Mouse (Mus musculus): ENCODE measurements around the gene Adprm. TPM values are rescaled to one million over a fixed set of nuclear protein-coding genes. Genes with fewer than 3 reads are reported as not detected.

Gene Adprm
- polyA plus RNA-seq, 1 experiment = not detected

DNA sequence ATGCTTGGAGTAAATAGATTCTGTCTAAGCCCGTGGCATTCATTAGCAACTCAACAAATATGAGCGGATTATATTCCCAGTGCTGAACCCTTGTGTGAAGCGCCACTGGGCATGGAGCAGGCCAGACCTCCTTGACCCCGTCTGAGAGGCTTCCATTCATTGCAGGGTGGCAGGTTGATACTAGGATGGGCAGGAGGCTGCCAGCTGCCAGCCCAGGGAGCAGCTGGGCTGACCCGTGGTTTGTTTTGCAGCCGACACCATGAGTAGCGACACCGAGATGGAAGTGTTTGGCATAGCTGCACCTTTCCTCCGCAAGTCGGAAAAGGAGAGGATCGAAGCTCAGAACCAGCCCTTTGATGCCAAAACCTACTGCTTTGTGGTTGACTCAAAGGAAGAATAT, 27.3 kb upstream of the Adprm start:
- Histone ChIP-seq H3K4me3 (ENCODE audit: insufficient read depth, low read depth, low read length) (no peak overlapping the region), H3K27ac (ENCODE audit: insufficient read depth, low read depth, low read length) (no peak overlapping the region), H3K4me1 (ENCODE audit: control insufficient read depth, insufficient read depth, low read length) (no peaks in the 10 kb centered on the region)
- 74% methylated on average over 11 of the region's 11 CpGs for WGBS
- no peak for TF ChIP-seq CTCF (IDR thresholded peaks at IDR 0.05; ENCODE audit: insufficient read depth, low read depth, low read length)
- no peak for TF ChIP-seq POLR2A (IDR thresholded peaks at IDR 0.05; ENCODE audit: insufficient read depth, low read depth, low read length)

- Histone ChIP-seq H3K4me1 (ENCODE audit: control insufficient read depth, insufficient read depth, low read length) (no peaks in the 10 kb centered on the region), H3K27ac (ENCODE audit: insufficient read depth, low read depth, low read length) (no peak overlapping the region), H3K4me3 (ENCODE audit: insufficient read depth, low read depth, low read length) (no peak overlapping the region)
- 96% methylated on average over 6 of the region's 6 CpGs for WGBS
- TF ChIP-seq POLR2A (IDR thresholded peaks at IDR 0.05; ENCODE audit: insufficient read depth, low read depth, low read length) (no peak), CTCF (IDR thresholded peaks at IDR 0.05; ENCODE audit: insufficient read depth, low read depth, low read length) (no peak)
Observed at GRCm38 (mm10) chr11:67078888-67079287, 26.5 kb upstream of the Adprm start.

DNA sequence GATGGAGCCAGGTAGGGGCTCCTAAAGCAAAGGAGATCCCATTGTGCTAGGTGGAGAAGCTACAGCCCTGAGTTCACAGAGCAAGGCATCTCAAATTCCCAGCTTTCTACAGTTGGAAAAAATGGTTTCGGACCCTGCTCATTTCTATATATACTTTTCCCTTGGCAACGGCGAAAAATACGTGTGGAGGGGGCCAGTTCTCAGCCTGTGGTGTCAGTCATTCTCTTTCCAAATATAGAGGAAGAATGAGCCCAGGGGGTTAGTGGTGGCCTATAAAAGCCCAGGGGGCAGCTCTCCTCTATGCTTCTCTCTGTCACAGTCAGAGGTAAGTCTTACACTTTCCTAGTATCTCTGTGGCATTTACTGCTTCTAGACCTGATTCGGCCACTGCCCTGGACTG, 25.6 kb upstream of the Adprm start, which contains the start of gene Myh3:
TSS of gene Myh3 (plus strand) at position 301 of the 400 bp plus-strand sequence.
- 87% methylated on average over 5 of the region's 5 CpGs for WGBS
- no peak for TF ChIP-seq CTCF (IDR thresholded peaks at IDR 0.05; ENCODE audit: insufficient read depth, low read depth, low read length)
- TF ChIP-seq POLR2A (IDR thresholded peaks at IDR 0.05; ENCODE audit: insufficient read depth, low read depth, low read length) = no peak
- Histone ChIP-seq H3K4me1 (ENCODE audit: control insufficient read depth, insufficient read depth, low read length) (no peaks in the 10 kb centered on the region), H3K4me3 (ENCODE audit: insufficient read depth, low read depth, low read length) (no peak within 1 kb of the TSS), H3K27ac (ENCODE audit: insufficient read depth, low read depth, low read length) (no peak within 1 kb of the TSS)

DNA sequence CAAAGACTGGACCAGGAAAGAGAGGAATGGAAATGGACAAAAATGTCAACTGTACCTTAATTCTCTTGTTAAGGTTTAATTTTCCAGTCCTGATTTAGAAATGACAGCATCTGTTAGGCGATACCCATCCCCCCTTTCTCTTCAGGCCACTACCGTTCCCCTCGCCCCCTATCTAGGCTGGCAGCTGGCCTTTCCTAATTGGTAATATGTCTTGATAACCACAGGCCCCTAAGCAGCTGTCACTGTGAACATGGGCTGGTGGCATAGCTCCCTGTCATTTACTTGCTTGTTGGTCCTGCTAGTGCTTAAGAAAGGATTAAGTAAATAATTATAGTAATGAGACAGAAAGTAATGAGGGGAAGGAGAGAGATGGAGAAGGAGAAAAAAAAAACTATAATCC, 25.0 kb upstream of the Adprm start:
- TF ChIP-seq POLR2A (IDR thresholded peaks at IDR 0.05; ENCODE audit: insufficient read depth, low read depth, low read length) (no peak), CTCF (IDR thresholded peaks at IDR 0.05; ENCODE audit: insufficient read depth, low read depth, low read length) (no peak)
- no peaks in the 10 kb centered on the region for H3K4me1 ChIP-seq (ENCODE audit: control insufficient read depth, insufficient read depth, low read length)
- no peak overlapping the region for H3K27ac ChIP-seq (ENCODE audit: insufficient read depth, low read depth, low read length)
- 48% methylated on average over 3 of the region's 3 CpGs for WGBS
- no peak overlapping the region for H3K4me3 ChIP-seq (ENCODE audit: insufficient read depth, low read depth, low read length)

GRCm38 (mm10) chr11:67076781-67077180, 24.4 kb upstream of the Adprm start:
- WGBS = 88% methylated on average over 5 of the region's 5 CpGs
- no peaks in the 10 kb centered on the region for H3K4me1 ChIP-seq (ENCODE audit: control insufficient read depth, insufficient read depth, low read length)
- no peak for TF ChIP-seq CTCF (IDR thresholded peaks at IDR 0.05; ENCODE audit: insufficient read depth, low read depth, low read length)
- no peak for TF ChIP-seq POLR2A (IDR thresholded peaks at IDR 0.05; ENCODE audit: insufficient read depth, low read depth, low read length)

DNA sequence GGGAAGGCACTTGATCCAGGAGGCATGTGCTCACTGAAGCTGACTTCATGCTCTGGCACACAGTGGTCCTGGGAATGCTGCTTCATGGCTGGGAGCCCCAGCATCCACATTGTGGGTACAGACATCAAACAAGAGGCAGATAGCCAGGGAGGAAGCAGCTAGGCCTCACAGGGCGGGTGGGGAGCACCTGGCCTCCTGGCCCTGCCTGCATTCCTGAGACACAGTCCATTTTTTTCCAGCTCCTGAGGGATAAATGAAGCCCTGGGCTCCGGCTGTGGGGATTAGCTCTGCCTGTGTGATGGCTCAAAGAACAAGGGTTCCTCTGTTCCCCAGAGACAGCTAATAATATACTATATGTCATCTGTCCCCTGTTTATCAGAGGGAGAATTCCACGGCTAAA, 22.6 kb upstream of the Adprm start:
- TF ChIP-seq POLR2A (IDR thresholded peaks at IDR 0.05; ENCODE audit: insufficient read depth, low read depth, low read length) (no peak), CTCF (IDR thresholded peaks at IDR 0.05; ENCODE audit: insufficient read depth, low read depth, low read length) (no peak)
- 62% methylated on average over 3 of the region's 3 CpGs for WGBS
- no peak overlapping the region for H3K27ac ChIP-seq (ENCODE audit: insufficient read depth, low read depth, low read length)
- no peak overlapping the region for H3K4me3 ChIP-seq (ENCODE audit: insufficient read depth, low read depth, low read length)
- H3K4me1 ChIP-seq (ENCODE audit: control insufficient read depth, insufficient read depth, low read length) = no peaks in the 10 kb centered on the region

More at GRCm38 (mm10) chr11:67076781-67077180, 24.4 kb upstream of the Adprm start:
- Histone ChIP-seq H3K4me3 (ENCODE audit: insufficient read depth, low read depth, low read length) (no peak overlapping the region), H3K27ac (ENCODE audit: insufficient read depth, low read depth, low read length) (no peak overlapping the region)

GRCm38 (mm10) chr11:67072615-67073130, 20.3 kb upstream of the Adprm start:
- no peaks in the 10 kb centered on the region for H3K4me1 ChIP-seq (ENCODE audit: control insufficient read depth, insufficient read depth, low read length)
- 69% methylated on average over 15 of the region's 15 CpGs for WGBS
- H3K27ac ChIP-seq (ENCODE audit: insufficient read depth, low read depth, low read length) = no peak overlapping the region
- H3K4me3 ChIP-seq (ENCODE audit: insufficient read depth, low read depth, low read length) = no peak overlapping the region
- TF ChIP-seq POLR2A (IDR thresholded peaks at IDR 0.05; ENCODE audit: insufficient read depth, low read depth, low read length) = no peak
- TF ChIP-seq CTCF (IDR thresholded peaks at IDR 0.05; ENCODE audit: insufficient read depth, low read depth, low read length) = no peak

DNA sequence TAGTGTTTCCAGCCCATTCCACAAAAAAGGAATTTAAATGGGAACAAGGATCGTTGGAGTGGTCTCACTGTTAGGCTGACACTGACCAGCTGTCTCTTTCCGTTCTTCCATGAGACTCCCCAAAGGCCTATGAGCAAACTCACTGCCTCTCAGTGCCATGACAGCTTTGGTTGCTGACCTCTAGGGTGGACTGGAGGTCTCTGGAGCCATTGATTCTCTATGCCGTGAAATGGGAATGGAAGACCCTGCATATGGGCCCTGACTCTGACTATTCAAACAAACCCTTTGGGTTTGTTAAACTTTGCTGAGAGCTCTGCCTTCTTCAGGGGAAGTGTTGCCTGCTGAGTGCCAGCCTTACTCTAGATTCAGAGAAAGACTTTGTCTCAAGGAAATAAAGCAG, 15.3 kb upstream of the Adprm start:
- WGBS = 92% methylated on average over 3 of the region's 3 CpGs
- TF ChIP-seq CTCF (IDR thresholded peaks at IDR 0.05; ENCODE audit: insufficient read depth, low read depth, low read length) (no peak), POLR2A (IDR thresholded peaks at IDR 0.05; ENCODE audit: insufficient read depth, low read depth, low read length) (no peak)
- no peak overlapping the region for H3K27ac ChIP-seq (ENCODE audit: insufficient read depth, low read depth, low read length)

GRCm38 (mm10) chr11:67062726-67063125, 10.3 kb upstream of the Adprm start:
- 90% methylated on average over 3 of the region's 3 CpGs for WGBS
- no peak overlapping the region for H3K4me3 ChIP-seq (ENCODE audit: insufficient read depth, low read depth, low read length)
- H3K27ac ChIP-seq (ENCODE audit: insufficient read depth, low read depth, low read length) = no peak overlapping the region
- H3K4me1 ChIP-seq (ENCODE audit: control insufficient read depth, insufficient read depth, low read length) = no peaks in the 10 kb centered on the region
- TF ChIP-seq CTCF (IDR thresholded peaks at IDR 0.05; ENCODE audit: insufficient read depth, low read depth, low read length) (no peak), POLR2A (IDR thresholded peaks at IDR 0.05; ENCODE audit: insufficient read depth, low read depth, low read length) (no peak)

More for the DNA sequence above, 15.3 kb upstream of the Adprm start:
- no peak overlapping the region for H3K4me3 ChIP-seq (ENCODE audit: insufficient read depth, low read depth, low read length)
- no peaks in the 10 kb centered on the region for H3K4me1 ChIP-seq (ENCODE audit: control insufficient read depth, insufficient read depth, low read length)

DNA sequence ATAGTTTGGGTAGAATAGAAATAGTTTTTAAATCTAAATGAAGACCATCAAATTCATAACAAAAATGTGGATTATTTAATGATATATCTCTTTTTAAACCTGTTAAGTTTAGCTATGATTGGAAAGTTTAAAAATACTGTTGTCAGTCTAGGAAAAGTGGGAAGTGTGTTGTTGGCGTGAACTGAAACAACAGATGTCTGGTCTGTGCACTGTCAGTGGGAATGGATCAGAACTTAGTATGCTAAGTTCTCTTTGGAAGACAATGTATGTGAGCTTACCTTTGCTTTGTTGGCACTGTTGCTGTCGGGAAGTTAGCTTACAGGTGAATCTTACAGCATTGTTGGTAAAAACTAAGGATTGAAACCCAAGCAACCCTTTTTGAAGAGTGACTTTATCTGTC, 8.9 kb upstream of the Adprm start:
- WGBS = 95% methylated on average over 2 of the region's 2 CpGs
- Histone ChIP-seq H3K27ac (ENCODE audit: insufficient read depth, low read depth, low read length) (no peak overlapping the region), H3K4me3 (ENCODE audit: insufficient read depth, low read depth, low read length) (no peak overlapping the region), H3K4me1 (ENCODE audit: control insufficient read depth, insufficient read depth, low read length) (no peaks in the 10 kb centered on the region)
- no peak for TF ChIP-seq POLR2A (IDR thresholded peaks at IDR 0.05; ENCODE audit: insufficient read depth, low read depth, low read length)
- TF ChIP-seq CTCF (IDR thresholded peaks at IDR 0.05; ENCODE audit: insufficient read depth, low read depth, low read length) = no peak
